Mouse (Mus musculus) embryo, embryonic 10 days (tissue): ENCODE measurements around the gene Myo9b.
A peak's percentile ranks its signal among the peaks of the same experiment; 100 is the strongest.

Source experiments
- DNase-seq: peaks from one replicate; pipeline ENCODE4 v3.0.0-alpha.2; 2015; ENCODE audit warnings: low spot score

Myo9b gene

DNA sequence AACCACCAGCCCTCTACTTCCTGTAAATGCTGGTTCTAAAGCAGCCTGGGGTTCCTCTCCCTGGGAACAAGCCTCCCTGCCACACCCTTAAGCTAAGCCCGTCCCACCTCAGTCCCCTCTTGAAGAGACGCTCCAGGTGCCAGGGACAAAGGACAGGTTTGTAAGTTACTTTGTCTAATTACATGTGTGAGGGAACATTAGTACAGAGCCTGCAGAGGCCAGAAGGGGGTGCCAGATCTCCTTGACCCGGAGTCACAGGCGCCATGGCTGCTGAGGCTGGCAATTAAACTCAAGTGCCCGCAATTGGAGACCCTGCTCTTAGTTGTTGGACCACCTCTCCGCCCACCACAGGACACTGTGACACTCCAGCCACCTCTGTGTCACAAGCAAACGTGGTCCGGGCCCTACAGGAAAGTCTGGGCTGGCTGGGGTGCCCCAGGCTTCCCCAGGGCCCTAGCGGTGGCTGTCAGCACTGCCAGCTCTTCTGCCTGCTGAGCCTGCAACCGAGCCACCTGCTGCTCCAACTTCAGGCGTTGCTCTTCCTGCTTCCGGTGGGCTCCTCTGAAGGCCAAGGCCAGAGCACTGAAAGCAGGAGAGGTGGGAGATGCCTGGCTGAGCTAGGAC is 112.8 kb downstream of the Myo9b start:
- no peak for DNase-seq

DNA sequence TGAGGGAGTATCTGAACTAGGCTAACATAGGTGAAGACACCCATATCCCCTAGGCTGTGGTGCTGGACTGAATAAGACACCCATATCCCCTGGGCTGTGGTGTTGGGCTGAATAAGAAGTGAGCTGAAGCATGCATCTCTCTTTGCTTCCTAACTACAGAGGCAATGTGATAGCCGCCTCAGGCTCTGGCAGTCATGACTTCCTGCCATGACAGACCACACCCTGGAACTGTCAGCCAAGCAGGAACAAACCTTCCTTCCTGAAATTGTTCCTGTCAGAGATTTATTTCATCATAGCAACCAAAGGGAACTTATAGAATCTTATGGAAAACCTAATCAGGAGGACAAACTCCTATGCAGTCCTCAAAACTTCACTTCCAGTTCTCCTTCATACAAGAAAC is 115.8 kb downstream of the Myo9b start:
- DNase-seq: no peak

DNA sequence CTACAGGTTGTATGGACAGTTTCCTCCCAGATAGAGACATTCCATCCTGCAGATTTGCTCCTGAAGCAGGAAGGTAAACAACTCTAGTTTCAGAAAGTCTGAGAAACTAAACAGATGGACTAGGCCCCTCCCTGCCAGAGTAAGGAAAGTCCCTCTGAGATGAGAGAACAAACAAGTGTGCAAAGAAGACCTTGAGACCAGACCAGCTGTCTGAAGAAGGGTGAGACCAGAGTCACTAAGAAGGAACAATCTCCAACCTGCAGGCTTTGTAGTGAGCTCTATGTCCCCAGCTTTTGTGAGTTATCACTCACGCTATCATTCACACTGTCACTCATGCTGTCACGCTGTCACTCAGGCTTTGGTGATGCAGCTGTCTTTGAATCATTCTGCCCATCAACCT is 119.2 kb downstream of the Myo9b start:
- no peak for DNase-seq

DNA sequence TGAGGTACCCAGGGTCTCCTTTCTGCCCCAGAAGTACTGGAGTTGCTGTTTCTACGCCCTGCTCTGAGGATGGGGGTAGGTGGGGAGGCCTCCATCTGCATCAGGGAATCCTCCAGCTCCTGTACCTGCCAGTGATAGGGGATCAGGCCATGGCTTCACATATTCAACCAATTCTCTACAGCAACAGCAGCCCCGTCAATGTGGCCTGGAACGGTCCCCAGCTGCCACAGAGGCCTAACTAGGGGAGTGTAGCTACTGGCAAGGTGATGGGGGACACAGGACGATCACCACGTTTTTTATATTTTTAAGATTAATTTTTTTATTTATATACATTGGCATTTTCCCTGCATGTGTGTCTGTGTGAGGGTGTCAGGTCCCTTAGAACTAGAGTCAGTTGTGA is 119.9 kb downstream of the Myo9b start:
- no peak for DNase-seq

DNA sequence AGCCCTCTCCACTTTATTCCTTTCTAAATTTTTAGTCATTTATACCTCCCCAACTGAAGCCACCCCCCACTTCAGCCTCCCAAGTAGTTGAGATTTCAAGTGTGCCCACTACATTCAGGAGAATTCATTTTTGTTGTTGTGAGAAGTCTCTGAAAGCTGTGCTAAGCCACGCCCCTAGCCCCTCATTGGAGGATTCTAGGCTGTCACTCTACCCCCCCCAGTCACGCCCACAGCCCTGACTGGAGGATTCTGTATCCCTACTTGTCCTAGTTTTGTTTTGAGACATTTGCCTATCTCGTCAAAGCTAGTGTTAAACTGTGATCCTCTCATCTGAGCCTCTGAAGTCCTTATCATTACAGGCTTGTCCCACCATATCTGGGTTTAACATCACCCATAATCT is 120.4 kb downstream of the Myo9b start:
- peak; percentile 79 for DNase-seq

DNA sequence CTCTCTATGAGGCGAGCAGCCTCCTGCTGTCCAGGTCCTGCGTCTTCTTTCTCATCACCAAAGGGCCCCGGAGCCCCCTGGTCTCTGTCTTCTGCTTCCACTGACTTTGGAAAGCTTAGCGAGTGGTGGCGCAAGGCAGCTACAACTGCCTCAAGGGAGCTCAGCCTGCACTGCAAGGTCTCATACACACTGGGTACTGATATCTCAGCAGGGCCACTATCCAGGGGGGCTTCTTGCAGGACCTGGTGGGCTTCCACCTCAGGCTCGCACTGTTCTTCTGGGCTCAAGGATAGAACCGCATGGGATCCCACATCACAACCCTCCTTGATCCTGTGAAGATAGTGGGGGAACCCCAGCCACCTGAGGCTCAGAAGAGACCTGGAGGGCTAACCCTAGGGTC is 122.0 kb downstream of the Myo9b start:
- no peak for DNase-seq

DNA sequence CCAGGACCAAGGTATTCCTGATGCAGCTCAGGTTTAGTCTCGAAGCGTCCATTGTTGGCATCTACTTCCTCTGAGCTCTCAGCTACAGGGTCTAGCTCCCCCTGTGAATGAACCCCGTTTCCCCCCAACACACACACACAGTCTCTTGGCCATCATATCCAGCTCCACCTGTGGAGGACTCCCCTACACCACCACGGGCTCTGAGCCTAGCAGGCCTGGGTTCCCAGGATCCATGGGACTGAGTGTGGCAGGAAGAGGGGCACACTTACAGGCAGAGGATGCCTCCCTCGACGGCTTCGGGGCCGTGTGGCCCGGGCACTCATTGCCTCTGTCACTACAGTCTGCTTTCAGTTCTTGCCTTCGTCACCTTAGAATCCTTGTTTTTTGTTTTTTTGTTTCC is 122.6 kb downstream of the Myo9b start:
- no peak for DNase-seq

DNA sequence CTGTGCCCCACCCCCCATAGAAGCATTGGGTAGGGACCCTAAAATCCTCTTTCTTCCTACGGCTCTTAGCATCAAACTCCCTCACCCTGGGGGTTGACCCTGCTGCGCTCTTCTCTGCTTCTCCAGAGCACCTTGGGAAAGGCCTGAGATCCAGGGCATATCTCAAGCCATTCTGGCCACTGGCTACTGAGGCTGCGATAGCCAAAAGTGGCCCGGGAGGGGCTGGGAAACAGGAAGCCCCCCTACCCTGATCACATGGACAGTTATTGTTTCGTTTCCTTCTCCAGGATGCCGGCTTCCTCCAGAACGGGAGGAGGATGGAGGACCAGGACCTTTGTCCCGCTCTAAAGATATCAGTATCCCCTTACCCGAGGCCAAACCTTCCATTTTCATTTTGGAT is 123.1 kb downstream of the Myo9b start, which contains the start of gene Ushbp1:
Ushbp1 (minus strand) TSS at position 174 of the 400 bp plus-strand sequence.
- DNase-seq: no peak

DNA sequence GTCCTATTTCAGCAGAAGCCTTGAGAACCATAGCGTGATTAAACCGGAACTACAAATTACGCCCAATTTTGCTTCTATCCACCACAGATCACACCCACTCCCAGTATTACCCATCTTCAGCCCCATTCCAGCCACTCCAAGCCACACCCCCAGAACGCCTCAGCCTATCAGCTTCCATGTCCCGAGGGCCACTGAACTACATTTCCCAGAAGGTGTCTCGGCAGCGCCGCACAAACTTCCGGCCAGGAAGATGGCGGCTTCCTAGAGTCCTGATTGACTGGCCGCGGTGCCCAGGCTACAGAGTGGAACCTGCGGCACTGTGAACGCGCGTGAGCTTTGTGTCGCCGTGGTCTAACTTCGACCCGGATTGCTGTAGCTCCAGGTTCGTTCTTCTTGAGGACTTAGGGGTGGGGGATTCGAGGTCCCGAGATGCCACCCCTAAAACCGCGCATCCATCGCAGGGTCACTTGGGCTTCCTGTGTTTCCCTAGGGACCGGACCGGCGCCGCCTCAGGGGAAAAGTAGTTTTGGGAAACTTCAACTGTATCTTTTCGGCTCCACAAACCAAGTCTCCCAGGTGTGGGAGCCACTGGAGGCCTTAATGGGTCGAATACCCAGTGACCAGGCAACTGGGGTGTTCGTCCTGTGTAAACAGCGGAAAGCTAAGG is 124.3 kb downstream of the Myo9b start, which contains the start of gene Babam1:
Babam1 (plus strand) TSS at position 223 of the 667 bp plus-strand sequence.
- DNase-seq: peak; percentile 97

DNA sequence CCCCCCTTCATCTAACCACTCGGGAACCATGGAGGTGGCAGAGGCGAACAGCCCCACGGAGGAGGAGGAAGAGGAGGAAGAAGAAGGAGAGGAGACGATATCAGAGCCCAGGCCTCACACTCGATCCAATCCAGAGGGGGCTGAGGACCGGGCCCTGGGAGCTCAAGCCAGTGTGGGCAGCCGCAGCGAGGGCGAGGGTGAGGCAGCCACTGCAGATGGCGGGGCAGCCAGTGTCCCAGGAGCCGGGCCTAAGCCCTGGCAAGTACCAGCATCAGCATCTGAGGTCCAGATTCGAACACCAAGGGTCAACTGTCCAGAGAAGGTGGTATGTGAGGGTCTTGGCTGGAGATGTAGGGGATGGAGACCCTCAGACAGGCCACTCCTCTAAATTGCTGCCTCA is 125.2 kb downstream of the Myo9b start:
- DNase-seq: no peak

DNA sequence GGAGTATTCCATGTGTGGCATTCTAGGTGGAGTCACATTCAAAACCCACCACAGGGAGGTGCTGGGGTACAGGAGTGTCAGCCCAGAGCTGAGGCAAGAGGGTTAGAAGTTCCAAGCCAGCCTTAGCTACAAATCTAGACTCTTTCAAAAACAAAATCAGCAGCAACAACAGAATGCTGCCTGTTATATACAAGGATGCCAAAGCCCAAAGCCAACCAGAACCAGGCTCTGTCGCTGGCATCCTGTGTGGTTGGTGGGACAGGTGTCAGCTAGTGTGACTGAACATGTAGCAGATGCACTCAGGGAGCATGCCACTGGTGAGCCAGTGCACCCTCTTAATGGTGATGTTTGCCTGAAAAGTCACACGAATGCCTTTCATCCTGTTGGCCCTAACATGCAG is 128.3 kb downstream of the Myo9b start:
- no peak for DNase-seq

DNA sequence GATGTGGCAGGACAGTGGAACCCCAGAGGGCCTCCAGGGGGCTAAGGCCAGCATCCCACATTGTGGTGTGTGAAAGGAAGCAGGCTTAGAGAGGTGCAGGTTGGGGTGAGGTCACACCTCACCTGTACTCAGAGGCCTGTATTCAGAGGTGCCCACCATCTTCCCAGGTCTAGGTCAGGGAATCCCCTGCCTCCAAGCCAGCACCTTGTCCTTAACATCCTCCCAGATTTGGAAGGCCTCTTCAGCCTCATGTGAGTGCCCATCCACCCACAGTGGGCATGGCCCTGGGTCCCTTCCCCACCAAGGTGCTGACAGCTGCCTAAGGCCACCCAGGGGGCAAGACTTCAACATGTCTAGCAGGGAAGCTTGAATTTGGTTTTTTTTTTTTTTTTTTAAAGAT is 128.9 kb downstream of the Myo9b start:
- no peak for DNase-seq

DNA sequence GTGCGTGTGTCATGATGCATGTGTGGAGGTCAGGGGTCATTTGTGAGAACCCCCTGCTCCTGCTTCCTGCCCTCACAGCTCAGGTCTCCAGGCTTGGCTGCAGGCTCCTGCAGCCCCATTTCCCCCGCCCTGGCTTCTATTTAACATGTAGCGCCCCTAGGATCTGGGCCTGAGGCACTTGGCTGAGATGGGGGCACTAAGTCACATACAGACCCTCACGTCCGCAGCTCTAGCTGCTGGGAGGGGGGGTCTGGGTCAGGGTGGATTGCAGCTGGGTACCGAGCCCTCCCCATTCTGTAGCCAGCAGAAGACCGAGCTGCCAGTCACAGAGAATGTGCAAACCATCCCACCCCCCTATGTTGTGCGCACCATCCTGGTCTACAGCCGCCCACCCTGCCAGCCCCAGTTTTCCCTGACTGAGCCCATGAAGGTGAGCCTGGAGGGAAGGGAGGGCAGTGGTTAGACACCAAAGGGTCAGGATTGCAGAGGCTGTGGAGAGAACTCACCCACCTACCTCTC is 130.0 kb downstream of the Myo9b start:
- no peak for DNase-seq

DNA sequence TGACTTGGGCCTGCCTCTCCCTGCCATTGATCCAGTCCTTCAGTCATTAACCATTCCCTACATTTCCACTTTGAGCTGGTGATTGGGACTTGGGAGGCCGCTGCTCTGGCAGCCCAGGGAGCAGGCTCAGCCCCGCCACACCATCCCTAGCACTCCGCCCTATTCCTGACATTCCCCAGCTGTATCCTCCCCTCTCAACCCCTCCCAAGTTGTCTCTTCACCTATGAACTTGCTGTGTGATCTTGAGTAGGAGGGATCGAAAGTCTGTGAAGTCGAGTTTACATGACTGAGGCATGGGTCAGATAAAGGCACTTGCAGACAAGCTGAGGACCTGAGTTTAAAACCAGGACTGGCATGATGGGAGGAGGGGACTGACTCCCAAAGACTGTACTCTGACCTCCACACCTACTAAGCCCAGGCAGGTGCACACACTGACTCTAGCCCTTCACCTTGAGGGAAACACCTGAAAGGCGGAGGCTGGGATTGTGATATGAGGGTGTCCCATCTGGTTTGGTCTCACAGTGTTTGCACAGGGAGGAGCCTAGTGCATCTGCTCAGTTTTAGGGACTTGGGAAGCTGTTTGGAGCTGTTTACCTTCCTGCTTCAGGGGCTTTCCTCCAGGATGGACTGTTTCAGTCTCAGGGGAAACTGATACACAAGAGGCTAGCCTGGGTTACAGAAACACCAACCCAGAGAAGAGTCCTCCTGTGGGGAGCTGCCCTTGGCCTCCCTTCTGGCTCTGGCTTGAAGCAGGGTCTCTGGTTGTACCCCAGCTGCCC is 130.8 kb downstream of the Myo9b start:
- no peak for DNase-seq

DNA sequence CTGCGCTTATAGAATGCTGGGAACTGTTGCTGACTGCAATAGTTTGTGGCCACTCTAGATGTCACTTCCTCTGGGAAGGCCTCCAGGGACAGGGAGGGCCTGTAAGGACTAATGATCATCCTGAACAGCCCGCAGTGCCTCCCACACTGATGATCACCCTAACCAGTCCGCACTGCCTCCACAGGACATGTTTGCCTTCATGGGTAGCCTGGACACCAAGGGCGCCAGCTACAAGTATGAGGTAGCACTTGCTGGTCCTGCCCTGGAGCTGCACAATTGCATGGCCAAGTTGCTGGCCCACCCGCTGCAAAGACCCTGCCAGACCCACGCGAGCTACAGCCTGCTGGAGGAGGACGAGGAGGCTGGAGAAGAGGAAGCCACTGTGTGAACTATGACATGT is 131.5 kb downstream of the Myo9b start:
- DNase-seq: no peak

DNA sequence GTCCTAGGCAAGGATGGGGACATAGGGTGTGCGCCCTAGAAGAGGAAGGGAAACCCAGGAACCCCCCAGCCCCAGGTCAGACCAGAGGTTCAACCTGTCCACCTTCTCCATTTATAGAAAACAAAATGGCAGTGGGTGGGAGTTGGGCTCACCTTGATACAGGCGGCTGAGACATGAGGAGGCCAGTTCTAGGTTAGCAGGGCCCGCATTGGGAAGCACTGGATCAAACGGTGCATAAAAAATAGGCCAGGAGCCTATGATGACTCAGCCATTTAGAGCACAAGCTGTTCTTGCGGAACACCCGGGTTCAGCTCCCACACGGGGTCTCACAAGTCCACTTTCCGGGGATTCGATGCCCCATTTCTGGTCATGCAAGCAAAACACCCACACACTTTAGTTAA is 132.4 kb downstream of the Myo9b start:
- DNase-seq: no peak

DNA sequence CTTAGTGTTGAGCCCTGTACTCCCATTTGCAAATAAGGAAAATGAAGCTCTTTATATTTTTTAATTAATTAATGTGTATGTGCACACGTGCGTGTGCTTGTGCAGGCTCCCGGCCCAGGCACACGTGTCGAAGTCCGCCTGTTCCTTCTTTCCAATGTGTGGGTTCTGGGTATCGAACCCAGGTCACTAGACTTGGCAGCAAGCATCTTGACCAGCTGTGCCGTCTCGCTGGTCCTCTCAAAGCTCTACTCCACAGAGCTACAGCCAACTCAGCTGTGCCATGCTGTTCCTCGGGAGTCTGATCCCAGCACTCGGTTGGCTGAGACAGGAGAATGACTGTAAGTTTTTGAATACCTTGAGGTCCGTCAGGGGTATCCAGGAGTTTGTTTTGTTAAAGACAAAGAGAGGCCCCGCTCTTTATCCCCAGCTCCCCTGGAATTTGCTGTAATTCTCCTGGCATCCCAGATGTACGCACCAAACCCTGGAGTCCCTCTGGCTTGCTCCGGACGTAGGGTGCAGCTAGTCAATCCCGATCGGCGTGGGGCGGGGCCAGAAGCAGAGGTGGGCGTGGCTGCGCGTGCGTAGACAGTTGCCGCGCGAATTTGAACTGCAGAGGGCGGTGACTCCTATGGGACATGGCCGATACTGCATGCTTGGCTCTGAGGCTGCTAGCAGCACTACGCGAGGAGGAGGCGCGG is 133.0 kb downstream of the Myo9b start, which contains the start of gene Ankle1:
Ankle1 (plus strand) TSS at position 610 of the 698 bp plus-strand sequence.
- DNase-seq: peak; percentile 98

DNA sequence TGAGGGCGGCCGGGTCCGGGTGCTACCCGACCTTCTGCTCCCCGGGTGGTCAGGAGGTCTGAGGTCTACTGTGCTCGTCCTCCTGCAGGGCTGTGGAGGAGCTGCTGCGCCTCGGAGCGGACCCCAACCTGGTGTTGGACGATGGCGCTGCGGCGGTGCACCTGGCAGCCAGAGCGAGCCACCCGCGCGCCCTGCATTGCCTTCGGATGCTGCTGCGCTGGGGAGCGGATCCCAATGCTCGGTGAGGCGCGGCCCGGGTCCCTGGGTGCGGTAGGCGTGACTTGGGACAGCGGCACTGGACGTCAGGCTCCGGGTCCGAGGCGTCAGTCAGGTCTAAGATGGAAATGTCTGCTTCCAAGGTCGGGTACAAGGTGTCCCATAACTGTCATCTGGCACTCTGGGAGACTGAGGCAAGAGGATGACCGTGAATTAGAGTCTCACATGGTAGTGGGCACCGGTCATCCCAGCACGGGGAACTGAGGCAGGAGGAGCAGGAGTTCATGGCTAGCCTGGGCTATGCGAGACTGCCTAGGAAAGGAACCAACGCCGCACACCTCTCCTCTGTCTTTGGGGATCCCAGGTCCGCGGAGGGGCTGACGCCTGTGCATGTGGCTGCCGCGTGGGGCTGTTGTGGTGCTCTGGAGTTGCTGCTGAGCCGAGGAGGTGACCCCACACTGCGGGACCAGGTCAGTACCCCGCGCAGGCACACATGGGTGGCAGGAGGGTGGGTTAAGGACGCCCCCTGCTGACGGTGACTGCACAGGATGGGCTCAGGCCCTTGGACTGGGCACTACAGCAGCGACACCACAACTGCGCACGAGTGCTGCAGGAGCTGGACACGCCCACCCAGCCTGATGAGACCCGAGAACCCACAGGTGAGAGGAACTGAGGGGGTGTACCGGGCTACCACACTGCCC is 133.8 kb downstream of the Myo9b start:
- peak; percentile 92 for DNase-seq

DNA sequence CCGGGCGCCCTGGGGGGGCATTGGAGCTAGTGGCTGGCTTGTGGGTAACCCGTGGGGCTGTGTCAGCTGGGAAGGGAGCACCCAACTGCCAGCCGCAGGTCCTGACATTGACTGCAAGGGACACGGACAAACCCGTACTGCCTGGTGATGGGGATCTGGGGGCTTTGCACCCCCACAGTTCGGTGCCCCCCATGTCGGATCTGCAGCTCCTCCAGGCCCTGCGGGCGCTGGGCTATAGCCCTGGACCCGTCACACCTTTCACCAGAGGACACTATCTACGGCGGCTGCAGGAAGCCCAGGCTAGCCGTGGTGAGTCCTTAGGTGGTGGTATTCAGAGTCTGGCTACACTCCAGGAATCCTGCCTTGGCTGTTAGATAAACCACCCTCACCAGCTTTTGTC is 134.9 kb downstream of the Myo9b start:
- no peak for DNase-seq

DNA sequence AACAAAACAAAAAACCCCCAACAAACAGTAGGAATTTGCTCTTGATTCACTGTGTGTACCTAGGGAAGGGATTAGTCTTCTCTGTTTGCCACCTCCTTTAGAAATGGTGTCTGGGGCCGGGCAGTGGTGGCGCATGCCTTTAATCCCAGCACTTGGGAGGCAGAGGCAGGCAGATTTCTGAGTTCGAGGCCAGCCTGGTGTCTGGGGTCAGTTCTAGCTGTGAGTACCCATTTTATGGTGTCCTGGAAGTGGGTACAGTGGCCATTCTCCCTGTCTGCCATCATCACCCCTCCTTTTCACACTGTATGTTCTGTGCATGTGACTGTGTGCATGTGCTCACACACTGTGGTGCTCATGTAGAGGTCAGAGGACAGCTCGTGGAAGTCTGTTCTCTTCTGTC is 135.7 kb downstream of the Myo9b start:
- DNase-seq: no peak
